Mouse (Mus musculus) spleen, adult 18-20 months (tissue): ENCODE measurements around the gene Btbd35f19.
"Not testable (repeated sequence)": the region's sequence is repeated elsewhere in the genome, so short reads cannot be mapped to it uniquely, and the experiment has no call there.

Experiments
- DNase-seq, 2 experiments: peaks; one replicate each; pipeline ENCODE4 v3.0.0; 2022; ENCODE audit warnings: mixed read lengths in 2 of 2

The Btbd35f19 gene

DNA sequence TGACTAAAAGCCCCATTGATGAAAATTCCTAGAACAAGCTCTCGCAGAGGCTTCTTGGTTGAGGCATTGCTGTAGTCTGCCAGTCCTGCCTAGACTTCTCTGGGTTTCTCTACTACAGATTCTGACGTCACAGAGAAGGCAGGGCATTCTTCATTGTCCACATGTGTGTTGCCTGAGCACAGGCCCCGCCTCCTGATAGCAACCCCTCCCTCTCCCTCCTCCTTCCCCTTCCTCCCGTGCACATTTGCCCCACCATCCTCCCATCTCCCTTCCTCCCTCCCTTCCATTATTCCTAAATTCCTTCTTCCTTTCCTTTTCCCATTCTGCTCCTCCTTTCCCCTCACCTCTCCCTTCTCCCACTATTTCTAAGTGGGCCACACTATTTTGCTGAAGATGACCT, at the start of gene Btbd35f19:
Btbd35f19 (minus strand) TSS at position 101 of the 400 bp plus-strand sequence.
- not testable (repeated sequence) for DNase-seq

GRCm38 (mm10) chrX:31341924-31342323, 41.8 kb downstream of the Btbd35f19 start:
- peak in 1 of 2 experiments; percentile 3 for DNase-seq

DNA sequence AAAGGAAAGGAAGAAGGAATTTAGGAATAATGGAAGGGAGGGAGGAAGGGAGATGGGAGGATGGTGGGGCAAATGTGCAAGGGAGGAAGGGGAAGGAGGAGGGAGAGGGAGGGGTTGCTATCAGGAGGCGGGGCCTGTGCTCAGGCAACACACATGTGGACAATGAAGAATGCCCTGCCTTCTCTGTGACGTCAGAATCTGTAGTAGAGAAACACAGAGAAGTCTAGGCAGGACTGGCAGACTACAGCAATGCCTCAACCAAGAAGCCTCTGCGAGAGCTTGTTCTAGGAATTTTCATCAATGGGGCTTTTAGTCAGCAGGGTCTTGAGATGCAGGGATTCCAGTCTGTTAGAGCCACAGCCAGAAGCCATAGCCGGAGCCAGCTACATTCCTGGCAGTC, 47.6 kb downstream of the Btbd35f19 start, which contains the start of gene Btbd35f26:
Btbd35f26 (plus strand) TSS at position 301 of the 400 bp plus-strand sequence.
- not testable (repeated sequence) for DNase-seq
